Mouse (Mus musculus): ENCODE data around the gene Tmod3.

- TF ChIP-seq CTCF (IDR thresholded peaks at IDR 0.05; ENCODE audit: low read depth, low read length) = no peak
- no peak for TF ChIP-seq POLR2A (IDR thresholded peaks at IDR 0.05; ENCODE audit: borderline replicate concordance, low read depth, low read length)
Measured at GRCm38 (mm10) chr9:75551342-75551741, 8.1 kb downstream of the Tmod3 start.
